Mouse (Mus musculus): Measurements from ENCODE around the gene H2-Eb2.
A peak's percentile ranks its signal among the peaks of the same experiment; 100 is the strongest.

H2-Eb2 gene

GRCm38 (mm10) chr17:34325436-34325835 lies at the start of gene H2-Eb2:
H2-Eb2 (plus strand) TSS chr17:34325665.
- DNase-seq (ENCODE audit: extremely low read depth, low read depth): no peak

- no peak for DNase-seq (ENCODE audit: extremely low read depth, low read depth)
Measured at GRCm38 (mm10) chr17:34280499-34281038, 44.9 kb upstream of the H2-Eb2 start.

GRCm38 (mm10) chr17:34281836-34282235 lies 43.6 kb upstream of the H2-Eb2 start:
- no peak for DNase-seq (ENCODE audit: extremely low read depth, low read depth)

- no peak for DNase-seq (ENCODE audit: extremely low read depth, low read depth)
Measured at GRCm38 (mm10) chr17:34285371-34285770, 40.1 kb upstream of the H2-Eb2 start.

GRCm38 (mm10) chr17:34285848-34286247 lies 39.6 kb upstream of the H2-Eb2 start:
- no peak for DNase-seq (ENCODE audit: extremely low read depth, low read depth)

GRCm38 (mm10) chr17:34286501-34286900 lies 39.0 kb upstream of the H2-Eb2 start:
- no peak for DNase-seq (ENCODE audit: extremely low read depth, low read depth)

- no peak for DNase-seq (ENCODE audit: extremely low read depth, low read depth)
Measured at GRCm38 (mm10) chr17:34286999-34287398, 38.5 kb upstream of the H2-Eb2 start.

- DNase-seq (ENCODE audit: extremely low read depth, low read depth): peak; percentile 58
Measured at GRCm38 (mm10) chr17:34287648-34288047, 37.8 kb upstream of the H2-Eb2 start, which contains the start of gene H2-Aa. H2-Aa (minus strand) TSS chr17:34287823.

GRCm38 (mm10) chr17:34288131-34288530 lies 37.3 kb upstream of the H2-Eb2 start:
- DNase-seq (ENCODE audit: extremely low read depth, low read depth): no peak

- DNase-seq (ENCODE audit: extremely low read depth, low read depth): peak; percentile 53
Measured at GRCm38 (mm10) chr17:34291609-34292008, 33.9 kb upstream of the H2-Eb2 start.

GRCm38 (mm10) chr17:34292570-34292969 lies 32.9 kb upstream of the H2-Eb2 start:
- DNase-seq (ENCODE audit: extremely low read depth, low read depth): no peak

- peak; percentile 47 for DNase-seq (ENCODE audit: extremely low read depth, low read depth)
Measured at GRCm38 (mm10) chr17:34293533-34293932, 31.9 kb upstream of the H2-Eb2 start.

- DNase-seq (ENCODE audit: extremely low read depth, low read depth): no peak
Measured at GRCm38 (mm10) chr17:34294249-34294648, 31.2 kb upstream of the H2-Eb2 start.

GRCm38 (mm10) chr17:34295307-34295706 lies 30.2 kb upstream of the H2-Eb2 start:
- DNase-seq (ENCODE audit: extremely low read depth, low read depth): no peak

- peak; percentile 59 for DNase-seq (ENCODE audit: extremely low read depth, low read depth)
Measured at GRCm38 (mm10) chr17:34295891-34296794, 29.3 kb upstream of the H2-Eb2 start.

- DNase-seq (ENCODE audit: extremely low read depth, low read depth): no peak
Measured at GRCm38 (mm10) chr17:34299356-34299755, 26.1 kb upstream of the H2-Eb2 start.

GRCm38 (mm10) chr17:34300071-34300470 lies 25.4 kb upstream of the H2-Eb2 start:
- no peak for DNase-seq (ENCODE audit: extremely low read depth, low read depth)

GRCm38 (mm10) chr17:34300691-34301566 lies 24.5 kb upstream of the H2-Eb2 start:
- DNase-seq (ENCODE audit: extremely low read depth, low read depth): no peak

- no peak for DNase-seq (ENCODE audit: extremely low read depth, low read depth)
Measured at GRCm38 (mm10) chr17:34301670-34302190, 23.7 kb upstream of the H2-Eb2 start.

GRCm38 (mm10) chr17:34303789-34304188 lies 21.7 kb upstream of the H2-Eb2 start:
- no peak for DNase-seq (ENCODE audit: extremely low read depth, low read depth)

- peak; percentile 41 for DNase-seq (ENCODE audit: extremely low read depth, low read depth)
Measured at GRCm38 (mm10) chr17:34304751-34305150, 20.7 kb upstream of the H2-Eb2 start.
